Mouse (Mus musculus) urinary bladder, postnatal 36 days (tissue): ENCODE results near the gene Nectin2.
A peak's percentile ranks its signal among the peaks of the same experiment; 100 is the strongest.

Source experiments
- DNase-seq, 2 experiments: peaks; one replicate each; pipeline ENCODE4 v3.0.0; 2022; ENCODE audit warnings: low spot score in 2 of 2, mixed read lengths in 1 of 2

Nectin2 gene

DNA sequence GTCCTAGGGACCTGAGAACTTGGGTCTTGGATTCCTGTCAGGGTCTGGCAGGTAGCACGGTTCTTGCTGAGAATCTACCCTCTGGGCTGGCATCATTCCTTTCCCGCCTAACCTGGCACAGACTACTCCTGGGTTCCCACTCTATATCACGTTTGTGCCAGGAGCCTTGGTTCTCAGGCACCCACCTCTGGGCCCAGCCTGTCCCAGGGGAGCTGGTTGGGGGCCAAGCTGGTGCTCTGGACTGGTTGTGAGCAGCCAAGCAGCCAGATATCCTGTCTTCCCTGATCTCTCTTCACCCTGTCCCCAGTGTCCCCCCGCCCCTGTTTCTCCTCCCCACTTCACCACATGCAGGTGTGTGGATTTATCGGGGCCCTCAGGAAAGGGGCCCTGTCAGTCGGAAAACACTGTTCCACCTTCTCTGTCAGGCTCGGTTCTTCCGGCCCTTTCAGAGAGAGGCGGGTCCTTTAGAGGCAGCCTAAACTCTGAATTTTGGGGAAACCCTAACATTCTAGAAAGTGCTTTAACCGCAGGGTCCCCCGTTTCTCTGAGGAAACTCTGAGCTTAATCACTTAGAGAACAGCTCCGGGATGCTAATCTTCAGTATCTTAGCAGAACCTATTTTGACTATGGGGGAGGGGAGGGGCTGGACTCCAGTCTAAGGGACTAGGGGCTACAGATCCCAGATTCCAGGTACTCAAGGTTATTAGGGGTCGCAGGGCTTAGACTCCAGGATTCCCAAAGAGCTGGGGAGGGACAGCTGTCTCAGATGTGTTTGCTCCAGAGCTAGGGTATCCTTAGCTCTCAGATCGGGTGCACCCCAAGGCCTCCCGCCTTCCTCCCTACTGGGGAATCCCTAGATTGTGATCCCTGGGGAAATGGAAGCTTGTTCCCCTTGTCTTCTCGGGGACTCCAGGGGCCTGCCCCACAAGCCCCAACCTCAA, 19.4 kb upstream of the Nectin2 start:
- DNase-seq: no peak

DNA sequence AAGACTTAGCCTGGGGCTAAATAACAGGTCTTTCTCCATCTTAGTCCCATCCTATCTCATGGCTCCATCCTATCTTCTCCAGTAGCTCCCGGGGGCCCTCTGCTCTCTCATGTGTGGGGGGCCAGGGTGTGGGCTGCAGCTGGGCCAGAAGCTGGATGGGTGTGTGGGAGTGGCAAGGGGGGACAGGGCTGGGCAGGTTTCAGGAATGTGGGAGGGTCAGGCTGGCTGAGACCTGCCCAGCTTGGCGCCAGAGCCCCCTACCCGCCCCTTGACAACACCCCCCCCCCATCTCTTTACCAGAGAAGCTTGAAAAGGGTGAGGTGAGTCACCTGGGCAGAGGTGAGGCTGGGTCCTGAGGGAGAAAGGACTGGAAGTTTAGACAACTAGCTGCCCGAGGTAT, 18.7 kb upstream of the Nectin2 start:
- DNase-seq: no peak

DNA sequence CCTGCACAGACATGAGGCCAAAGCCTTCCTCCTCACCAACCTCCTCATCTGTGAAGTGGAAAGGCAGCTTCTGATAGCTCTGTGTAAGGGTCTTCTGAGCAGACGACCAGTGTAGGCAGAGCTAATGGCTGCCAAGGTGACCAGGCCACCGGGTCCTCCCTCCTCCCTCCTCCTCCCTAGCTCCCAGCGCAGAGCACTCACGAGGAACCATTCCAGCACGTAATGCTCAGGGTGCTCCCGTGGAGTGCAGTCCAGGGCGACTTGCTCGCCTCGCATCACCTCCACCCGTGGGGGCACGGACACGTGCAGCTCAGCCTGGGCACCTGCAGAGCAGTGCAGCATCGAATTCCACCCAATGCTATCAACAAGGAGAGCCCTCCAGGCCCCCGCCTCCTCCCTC, 18.0 kb upstream of the Nectin2 start:
- DNase-seq: no peak

DNA sequence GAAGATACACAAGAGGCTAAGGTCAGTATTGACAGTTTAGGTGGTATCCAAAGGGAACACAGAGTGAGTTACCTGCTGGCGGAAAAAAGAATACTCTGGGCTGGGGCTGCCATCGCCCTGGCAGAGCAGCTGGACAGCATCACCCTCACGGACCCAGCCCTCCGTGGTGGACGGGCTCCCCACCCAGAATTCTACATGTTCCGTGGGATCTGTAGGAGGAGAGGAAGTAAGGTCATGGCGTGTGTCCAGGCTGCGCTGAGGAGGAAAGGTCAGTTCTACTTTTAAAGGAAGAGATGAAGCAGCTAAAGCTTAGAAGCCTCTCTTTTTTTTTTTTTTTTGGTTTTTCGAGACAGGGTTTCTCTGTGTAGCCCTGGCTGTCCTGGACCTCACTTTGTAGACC, 14.3 kb upstream of the Nectin2 start:
- DNase-seq: no peak

DNA sequence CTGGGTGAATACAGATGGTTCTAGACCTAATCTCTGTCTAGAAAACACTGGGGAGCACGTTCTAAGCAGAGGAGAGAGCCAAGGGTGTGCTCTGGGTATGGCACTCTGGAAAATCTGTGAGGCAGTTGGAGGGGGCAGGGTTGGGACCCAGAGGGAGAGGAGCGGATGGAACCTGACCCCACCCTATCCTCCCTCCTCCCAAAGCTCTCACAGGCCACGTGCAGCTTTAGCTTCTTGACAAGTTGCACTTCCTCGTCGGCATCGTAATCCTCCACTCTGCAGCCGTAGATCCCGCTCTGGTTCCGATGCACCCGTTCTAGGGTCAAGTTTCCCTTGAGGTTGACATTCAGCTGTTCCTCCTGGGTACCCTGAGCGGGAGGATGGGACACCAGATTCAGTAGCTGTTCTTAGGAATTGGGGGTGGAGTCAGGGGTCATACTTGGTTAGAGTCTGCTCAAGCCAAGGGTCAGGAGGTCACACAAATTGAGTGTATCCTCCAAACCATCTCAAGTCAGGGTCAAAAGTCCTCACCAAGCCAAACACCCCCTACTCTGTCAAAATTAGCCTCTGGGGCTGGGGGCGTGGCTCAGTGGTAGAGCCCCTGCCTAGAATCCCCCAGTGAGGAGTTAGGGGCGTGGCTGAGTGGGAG, 13.7 kb upstream of the Nectin2 start:
- DNase-seq: no peak

DNA sequence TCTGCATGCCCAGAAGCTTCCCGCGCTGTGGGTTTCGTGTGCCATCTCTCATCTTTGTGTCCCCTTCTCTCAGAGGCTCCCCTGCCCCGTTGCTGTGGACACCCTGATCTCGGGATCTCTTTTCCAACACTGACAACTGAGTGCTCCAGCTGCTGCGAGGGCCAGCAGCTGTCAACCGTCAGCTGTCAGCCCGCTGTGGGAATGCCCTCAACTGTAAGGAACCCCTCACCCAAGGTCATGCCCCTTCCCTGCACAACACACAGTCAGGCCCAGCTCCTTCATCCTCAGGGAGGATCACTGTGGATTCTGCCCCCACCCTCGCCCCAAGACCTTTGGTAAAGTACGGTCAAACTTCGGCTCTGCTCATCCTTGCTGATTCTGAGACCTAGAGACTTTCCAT, 12.0 kb upstream of the Nectin2 start:
- DNase-seq: no peak

DNA sequence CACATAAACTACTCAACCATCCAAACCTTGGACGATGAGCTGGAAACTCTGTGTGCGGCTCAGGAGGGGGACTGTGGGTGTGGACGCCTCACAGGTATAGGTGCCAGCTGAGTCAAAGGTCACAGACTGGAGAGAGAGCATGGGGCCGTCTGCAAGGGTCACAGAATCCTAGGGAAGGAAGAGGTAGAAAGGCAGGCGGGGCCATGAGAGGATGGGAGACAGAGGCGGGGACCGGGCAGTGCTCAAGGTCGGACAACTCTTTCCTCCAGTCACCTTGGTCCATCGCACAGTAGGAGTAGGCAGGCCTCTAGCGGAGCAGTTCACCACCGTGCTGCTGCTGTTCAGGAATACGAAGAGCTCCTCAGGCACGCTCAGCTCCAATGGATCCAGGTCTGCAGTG, 9.7 kb upstream of the Nectin2 start:
- DNase-seq: no peak

DNA sequence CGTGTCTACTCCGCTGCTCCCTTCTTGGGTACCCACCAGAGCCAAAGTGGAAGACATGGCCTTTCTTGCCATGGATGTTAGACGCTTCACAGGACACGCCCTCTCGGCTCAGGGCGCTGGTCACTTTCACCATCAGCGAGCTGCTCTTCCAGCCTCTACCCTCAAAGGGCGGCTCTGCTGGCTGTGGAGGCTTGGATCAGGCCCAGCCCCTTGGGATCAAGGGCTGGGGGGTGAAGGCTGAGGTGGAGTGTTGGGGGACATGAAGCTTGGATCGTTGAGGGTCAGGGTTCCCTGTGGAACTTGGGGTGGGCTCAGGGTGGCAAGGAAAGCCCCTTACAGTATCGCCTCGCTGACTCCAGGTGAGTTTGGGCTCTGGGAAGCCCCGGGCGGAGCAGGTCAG, 8.3 kb upstream of the Nectin2 start:
- no peak for DNase-seq

DNA sequence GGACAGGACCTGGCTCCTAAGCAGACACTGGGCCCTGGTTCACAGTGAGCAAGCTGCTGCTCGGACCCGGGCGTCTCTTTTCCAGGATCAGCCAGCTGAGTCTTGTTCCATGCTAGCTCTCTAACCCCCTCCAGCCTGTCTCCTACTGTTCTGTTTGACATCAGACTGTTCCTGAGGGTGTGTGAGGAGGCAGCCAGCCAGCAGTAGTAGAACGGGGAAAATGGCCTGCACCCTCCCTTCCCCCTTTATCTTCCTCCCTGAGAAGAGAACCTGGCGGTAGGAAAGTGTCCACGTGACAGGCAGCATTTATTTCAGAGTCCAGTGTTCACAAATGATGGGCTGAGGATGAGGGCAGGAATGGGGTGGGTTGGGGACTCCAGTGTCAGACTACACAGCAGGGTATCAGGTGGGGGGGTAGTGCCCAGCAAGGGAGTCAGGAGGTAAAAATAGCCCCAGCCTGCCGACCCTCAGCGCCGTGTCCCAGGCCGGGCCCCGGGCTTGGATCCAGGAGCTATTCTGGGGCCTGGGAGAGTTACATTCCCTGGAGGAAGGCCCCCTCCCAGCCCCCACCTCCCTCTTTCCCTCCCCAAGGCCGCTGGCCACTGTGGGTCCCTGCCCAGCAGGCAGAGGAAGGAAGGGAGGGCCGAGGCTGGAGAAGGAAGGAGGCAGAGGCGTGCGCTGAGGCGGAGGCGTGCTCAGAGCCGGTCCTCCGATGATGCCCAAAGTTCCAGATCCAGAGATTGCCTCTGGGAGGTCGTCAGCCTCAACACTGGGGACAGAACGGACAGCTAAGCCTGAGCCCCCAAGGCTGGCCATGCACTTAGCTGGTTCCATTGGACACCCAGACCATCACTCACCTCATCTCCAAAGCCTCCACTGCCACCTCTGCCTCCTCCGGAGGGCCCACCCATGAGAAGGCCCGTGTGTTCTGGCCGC, 5.8 kb upstream of the Nectin2 start:
- DNase-seq: no peak

DNA sequence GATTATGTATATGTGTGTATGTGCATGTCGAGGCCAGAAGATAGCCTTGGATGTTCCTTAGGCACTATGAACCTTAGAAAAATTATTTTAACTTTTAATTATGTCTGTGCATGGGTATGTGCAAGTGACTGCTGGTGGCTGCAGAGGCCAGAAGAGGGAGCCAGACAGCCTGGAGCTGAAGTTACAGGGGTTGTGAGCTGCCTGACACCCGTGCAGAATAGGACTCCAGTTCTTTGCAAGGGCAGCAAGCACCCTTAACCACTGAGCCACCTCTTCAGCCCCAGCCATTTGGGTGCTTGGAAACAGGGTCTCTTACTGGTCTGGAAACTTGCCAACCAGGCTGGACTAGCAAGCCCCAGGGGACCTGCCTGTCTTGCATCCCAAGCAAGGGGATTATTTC, 4.7 kb upstream of the Nectin2 start:
- DNase-seq: no peak

DNA sequence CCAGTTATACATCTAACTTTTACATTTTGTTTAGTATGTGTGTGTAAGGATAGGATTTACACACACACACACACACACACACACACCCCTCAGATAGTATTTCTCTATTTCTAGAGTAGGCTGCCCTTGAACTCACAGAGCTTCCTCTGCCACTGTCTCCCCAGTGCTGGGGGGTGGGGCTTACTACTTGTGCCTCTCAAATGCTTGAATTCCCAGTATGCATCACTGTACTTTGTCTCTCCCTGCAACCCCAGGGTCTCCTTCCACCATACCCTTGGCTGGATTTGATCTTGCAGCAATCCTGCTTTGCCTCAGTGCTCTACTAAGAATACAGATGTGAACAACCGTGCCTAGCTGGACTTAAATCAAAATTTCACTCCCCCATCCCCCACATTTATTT, 3.8 kb upstream of the Nectin2 start:
- no peak for DNase-seq

DNA sequence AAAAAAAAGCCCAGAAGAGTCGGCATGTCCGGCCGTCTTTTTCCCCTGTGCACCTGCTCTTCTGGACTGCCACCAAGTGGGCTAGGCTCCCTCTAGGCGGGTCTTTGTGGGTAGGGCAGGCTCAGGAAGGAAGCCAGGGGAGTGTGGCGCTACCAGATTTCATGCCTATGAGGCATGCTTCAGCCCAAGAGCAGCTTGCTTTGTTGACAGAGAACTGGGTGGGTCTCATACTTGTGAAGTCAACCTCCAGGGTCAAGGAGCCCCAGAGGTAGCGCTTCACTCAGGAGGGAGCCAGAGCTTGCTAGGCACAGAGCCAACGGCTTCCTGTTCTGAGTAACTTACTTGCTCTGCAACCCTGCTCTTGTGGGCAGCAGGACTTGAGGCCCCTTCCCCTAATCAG, 3.3 kb upstream of the Nectin2 start:
- DNase-seq: peak in 1 of 2 experiments; percentile 63

DNA sequence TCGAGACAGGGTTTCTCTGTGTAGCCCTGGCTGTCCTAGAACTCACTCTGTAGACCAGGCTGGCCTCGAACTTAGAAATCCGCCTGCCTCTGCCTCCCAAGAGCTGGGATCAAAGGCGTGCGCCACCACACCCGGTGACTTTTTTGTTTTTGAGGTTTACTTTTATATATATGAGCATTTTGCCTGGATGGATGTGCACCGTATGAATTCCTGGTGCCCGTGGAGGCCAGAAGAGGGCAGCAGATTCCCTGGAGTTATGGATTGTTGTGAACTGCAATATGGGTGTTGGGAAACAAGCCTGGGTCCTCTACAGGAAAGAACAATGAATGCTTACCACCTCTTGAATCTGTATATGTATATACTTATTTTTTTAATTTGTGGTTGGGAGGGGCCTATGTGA, 2.4 kb upstream of the Nectin2 start:
- DNase-seq: no peak

DNA sequence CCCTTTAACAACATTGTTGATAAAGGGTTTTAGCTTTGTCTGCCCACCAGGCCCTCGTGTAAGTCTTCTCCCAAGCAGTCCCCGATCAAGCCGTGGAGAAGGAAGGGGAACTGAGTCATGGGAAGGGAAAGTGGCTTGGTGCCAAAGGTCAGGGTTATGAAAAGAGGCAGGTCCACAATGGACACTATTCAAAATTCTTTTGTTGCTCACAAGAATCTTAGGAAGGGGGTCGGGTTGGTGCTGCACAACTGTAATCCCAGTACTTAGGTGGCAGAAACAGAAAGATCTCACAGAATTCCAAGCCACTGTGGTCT, 744 bp upstream of the Nectin2 start:
- DNase-seq: no peak

DNA sequence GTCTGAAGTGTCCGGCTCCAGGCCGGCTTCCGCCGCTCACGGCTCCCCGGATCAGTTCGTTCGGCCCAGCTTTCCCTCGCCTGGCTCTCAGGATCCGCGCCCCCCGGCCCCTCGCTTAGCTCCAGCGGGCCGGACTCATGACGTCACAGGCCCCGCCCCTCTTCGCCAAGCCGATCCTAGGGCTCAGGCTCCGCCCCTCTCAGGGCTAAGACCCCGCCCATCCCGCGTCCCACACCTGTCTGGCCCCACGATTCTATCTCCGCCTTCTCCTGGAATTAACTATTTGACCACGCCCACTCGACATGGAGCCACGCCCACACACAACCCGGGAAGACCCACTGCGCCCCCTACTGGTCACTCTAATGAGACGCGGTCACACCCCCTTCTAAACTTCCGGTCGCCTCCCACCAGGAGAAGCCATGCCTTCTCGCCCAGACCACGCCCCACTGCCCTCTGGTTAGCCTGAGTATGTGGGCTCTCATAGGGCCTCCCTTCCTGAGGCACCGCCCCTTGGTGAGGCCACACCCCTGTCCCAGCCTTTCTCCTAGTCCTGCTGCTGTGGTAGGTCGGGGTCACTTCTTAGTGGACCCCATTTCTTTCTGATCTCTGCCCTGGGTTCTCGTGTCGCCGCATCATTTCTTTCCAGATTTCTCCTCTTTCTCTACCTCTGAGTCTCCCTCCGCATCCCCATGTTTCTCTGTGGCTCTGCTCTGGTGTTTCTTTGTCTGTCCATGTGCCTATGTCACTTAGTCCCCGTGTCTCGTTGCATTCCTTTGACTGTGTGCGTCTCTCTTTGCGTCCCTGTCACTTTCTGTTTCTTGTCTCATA, 680 bp downstream of the Nectin2 start:
- DNase-seq: peak; percentile 96 to 98

DNA sequence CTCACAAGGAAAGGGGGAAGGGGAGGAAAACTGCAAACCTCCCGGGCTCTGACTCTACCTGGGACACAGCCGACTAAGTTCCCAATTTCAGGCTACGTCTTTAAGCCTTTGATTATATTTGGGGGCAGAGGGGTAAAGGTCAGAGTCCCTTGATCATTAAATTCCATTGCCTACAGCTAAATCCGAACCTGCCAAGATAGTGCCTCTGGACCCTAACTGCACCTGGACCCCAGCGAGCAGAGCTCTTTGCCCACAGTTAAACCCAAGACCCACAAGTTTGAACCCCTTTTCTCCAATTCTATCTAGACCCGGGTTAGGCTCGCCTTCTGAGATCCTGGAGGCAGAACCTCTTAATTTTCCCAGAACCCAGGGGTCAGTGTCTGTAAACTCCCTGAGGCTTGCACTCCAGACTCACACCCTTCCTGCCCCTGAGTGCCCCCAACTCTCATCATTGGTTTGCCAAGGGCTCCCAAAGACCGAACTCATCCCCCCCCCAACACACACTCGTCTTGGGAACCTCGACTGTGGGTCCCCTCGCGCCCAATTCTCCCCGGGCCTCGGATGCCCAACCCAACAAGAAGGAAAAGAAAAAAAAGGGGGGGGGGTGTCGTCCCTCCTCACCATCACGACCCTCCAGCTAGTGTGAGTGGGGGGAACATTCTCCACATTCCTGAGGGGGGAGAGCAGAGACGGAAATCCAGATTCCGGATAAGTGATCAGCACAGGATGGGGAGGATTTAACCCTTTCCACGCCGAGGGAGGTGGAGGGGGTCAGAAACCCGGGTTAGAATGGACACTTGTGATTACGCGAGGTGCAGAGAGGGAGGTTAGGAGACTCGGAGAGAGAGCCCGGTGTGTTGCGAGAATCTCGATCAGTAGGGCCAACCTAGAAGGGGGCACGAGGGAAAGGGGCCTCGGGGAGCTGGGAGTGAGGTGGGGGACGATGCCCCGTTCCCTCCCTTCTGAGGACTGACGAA, 1.8 kb downstream of the Nectin2 start:
- no peak for DNase-seq

DNA sequence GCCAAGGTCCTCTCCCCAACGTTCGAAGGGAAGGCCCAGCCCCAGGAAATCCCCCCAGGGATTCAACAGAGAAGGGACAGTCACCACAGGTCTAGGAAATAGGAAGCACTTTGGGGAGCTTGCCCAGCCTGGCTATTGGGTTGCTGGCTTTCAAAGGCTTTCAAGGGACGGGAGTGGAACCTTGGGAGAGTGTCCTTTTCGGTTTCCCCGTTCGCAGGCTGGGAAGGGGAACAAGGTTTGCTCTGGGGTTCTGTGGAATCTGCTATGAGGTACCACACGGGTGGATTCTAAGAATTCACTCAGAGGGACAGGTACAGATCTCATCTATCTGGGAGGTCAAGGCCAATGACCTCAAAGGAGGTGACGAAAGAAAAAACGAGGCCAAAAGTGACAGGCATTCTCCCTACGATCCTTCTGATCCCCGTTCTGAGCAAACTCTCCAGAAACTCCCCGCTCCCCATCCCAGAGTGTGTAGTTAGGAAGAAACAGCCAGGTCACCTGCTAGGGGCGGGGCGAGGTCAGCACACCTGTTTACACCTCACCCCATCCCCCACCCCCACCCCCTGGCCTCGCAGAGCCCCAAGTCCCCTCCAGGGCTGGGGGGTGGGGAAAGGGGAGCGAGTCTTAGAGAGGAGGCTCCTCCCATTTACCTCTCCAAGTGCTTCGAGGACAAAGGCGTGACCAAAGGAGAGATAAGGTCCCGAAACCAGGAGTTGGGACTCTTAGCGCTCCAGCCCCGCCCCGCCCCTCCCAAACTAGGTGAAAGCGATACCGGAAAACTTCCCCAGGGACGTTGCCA, 2.7 kb downstream of the Nectin2 start:
- DNase-seq: peak; percentile 33 to 38

DNA sequence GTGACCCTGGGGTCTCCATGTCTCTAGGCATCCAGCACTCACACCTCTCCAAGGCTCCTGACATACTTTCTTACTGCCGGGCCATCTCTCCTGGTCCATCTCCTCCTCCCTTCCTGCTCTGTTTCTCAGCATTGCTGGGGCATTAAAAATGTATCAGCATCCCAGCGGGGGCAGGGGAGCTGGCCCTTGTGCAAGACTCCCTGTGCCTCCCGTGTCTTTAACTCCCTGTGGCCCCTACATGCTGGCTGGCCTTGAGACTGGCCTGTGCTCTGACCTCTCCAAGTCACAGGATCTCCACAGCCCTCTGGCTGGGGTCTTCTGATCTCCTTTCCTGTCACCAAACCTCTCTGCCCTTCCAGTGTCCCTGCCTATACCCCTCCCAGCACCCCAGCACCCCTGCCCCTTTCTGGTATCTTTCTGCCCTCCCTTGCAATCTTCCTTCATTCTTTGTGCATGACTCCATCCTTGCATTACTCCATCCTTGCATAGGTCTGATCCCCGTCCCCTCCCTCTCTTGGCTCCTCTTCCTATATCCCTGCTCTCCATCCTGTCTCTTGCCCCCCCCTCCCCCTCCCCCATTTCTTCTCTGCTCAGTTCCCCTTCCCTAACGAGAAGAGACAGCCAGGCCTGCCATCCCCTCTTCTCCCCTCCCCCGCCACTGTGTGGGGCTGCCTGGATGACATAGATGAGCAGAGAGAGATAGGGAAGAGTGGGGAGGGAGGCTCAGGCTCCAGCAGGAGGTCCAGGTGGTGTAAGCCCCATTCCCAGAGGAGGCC, 3.7 kb downstream of the Nectin2 start:
- no peak for DNase-seq

DNA sequence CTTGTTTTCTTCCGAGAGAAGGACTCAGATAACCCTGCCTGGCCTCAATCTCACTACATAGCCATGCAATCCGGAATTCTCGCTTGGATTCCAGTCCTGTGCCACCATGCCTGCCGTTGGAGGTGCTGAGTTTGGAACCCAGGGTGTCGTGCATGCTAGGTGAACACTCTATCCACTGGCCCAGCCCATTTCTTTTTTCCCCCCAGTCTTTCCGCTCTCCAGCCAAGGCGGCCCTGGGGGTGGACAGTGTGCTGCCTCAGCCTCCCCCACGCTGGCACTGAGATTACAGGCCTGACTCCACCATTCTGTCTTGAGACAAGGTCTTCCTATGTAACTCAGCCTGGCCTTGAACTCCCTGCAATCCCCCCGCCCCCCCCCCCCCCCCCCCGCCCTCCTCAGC, 4.3 kb downstream of the Nectin2 start:
- no peak for DNase-seq
